Mouse (Mus musculus): ENCODE results near the gene Pdxdc1. TPM values are rescaled to one million over a fixed set of nuclear protein-coding genes. Genes with fewer than 3 reads are reported as not detected.

Gene Pdxdc1
- total and polyA plus RNA-seq, 3 experiments: 36.0 to 64.2 TPM; not detected in 1

DNA sequence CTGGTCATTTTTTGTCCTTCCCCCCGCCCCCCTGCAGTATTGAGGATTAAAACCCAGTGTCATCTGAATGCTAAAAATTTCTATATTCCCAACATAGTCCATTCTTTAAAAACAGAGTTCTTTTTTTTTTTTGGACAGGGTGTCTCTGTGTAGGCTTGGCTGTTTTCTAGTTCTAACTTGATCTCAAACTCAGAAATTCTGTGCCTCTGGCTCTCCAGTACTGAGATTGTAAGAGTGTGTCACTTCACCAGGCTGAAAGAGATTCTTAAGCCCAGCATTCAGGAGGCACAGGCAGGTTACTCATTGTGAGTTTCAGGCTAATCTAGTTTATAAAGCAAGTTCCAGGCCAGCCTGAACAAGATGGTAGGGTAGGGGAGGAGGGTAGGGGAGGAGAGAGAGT, 56.3 kb downstream of the Pdxdc1 start:
- no peaks in the 10 kb centered on the region for H3K9me3 ChIP-seq (replicated peaks; ENCODE audit: insufficient read depth, low read length)
- H3K4me3 ChIP-seq (ENCODE audit: control insufficient read depth in 1 of 2, insufficient read depth in 1 of 2, low read depth in 2 of 2, low read length in 2 of 2): no peak overlapping the region
- no peak overlapping the region for H3K27ac ChIP-seq (ENCODE audit: control insufficient read depth, low read depth, low read length)
- peaks cover 0 to 13% of the 10 kb centered on the region in 2 experiments for H3K36me3 ChIP-seq (ENCODE audit: control insufficient read depth in 1 of 2, insufficient read depth in 2 of 2, low read length in 2 of 2)
- TF ChIP-seq MAX (IDR thresholded peaks at IDR 0.05; ENCODE audit: low read length) (no peak), ZMIZ1 (IDR thresholded peaks at IDR 0.05; ENCODE audit: low read depth, low read length) (no peak), CHD1 (IDR thresholded peaks at IDR 0.05; ENCODE audit: low read depth, low read length) (no peak), USF1 (IDR thresholded peaks at IDR 0.05; ENCODE audit: low read depth, low read length) (no peak), CHD2 (IDR thresholded peaks at IDR 0.05; ENCODE audit: low read length) (no peak), ETS1 (IDR thresholded peaks at IDR 0.05; ENCODE audit: low read depth, low read length) (no peak), POLR2AphosphoS5 (IDR thresholded peaks at IDR 0.05; ENCODE audit: borderline replicate concordance, low read depth, low read length) (no peak), MAFK (IDR thresholded peaks at IDR 0.05; ENCODE audit: borderline replicate concordance, low read depth, low read length) (no peak), NELFE (IDR thresholded peaks at IDR 0.05; ENCODE audit: low read depth, low read length) (no peak), NRF1 (IDR thresholded peaks at IDR 0.05; ENCODE audit: insufficient read depth, low read depth, low read length, poor library complexity, severe bottlenecking) (no peak), MAZ (IDR thresholded peaks at IDR 0.05; ENCODE audit: low read depth, low read length) (no peak), ZKSCAN1 (IDR thresholded peaks at IDR 0.05; ENCODE audit: low read depth, low read length) (no peak)
- H3K4me1 ChIP-seq (ENCODE audit: control insufficient read depth in 1 of 2, insufficient read depth in 2 of 2, low read length in 2 of 2): peaks cover 3 to 7% of the 10 kb centered on the region in 2 experiments; a peak in 3 of 4 replicates
- no peak for DNase-seq (ENCODE audit: low read depth, low spot score)
- no peak overlapping the region for H3K9ac ChIP-seq (ENCODE audit: control insufficient read depth, low read depth, low read length, poor library complexity, severe bottlenecking)
- H3K79me2 ChIP-seq (ENCODE audit: control insufficient read depth, insufficient read depth, low read length, poor library complexity): no peaks in the 10 kb centered on the region
- no peaks in the 10 kb centered on the region for H3K27me3 ChIP-seq (ENCODE audit: control insufficient read depth in 1 of 2, insufficient read depth in 2 of 2, low read length in 2 of 2)

DNA sequence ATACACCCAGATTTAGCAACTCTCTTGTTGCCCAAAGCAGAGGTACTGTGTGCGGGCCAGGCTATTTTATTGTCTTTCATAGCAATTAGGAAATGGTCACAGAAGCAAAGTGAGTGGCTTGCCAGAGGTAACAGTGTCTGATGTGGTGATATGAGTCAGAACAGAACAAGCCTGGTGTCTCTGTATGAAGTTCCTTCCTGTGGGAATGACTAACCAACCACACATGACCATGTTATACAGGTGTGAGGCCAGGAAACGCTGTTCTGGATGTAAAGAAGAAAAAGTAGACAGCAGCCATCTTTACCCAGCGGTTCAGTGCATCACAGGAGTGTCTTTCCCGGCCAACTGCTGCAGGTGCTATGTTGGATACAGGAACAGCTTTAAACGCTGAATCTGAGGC, 57.9 kb downstream of the Pdxdc1 start:
- H3K9me3 ChIP-seq (replicated peaks; ENCODE audit: insufficient read depth, low read length): no peaks in the 10 kb centered on the region
- no peak for TF ChIP-seq ZKSCAN1 (IDR thresholded peaks at IDR 0.05; ENCODE audit: low read depth, low read length)
- no peak for TF ChIP-seq TAL1 (IDR thresholded peaks at IDR 0.05; ENCODE audit: low read length)
- TF ChIP-seq USF1 (IDR thresholded peaks at IDR 0.05; ENCODE audit: low read depth, low read length): no peak
- TF ChIP-seq MAFK (IDR thresholded peaks at IDR 0.05; ENCODE audit: borderline replicate concordance, low read depth, low read length): no peak
- TF ChIP-seq MAZ (IDR thresholded peaks at IDR 0.05; ENCODE audit: low read depth, low read length): no peak
- H3K4me1 ChIP-seq (ENCODE audit: control insufficient read depth in 1 of 2, insufficient read depth in 2 of 2, low read length in 2 of 2): peaks cover 3 to 7% of the 10 kb centered on the region in 2 experiments; a peak in 3 of 4 replicates
- no peak overlapping the region for H3K27ac ChIP-seq (ENCODE audit: control insufficient read depth, low read depth, low read length)
- no peak overlapping the region for H3K9ac ChIP-seq (ENCODE audit: control insufficient read depth, low read depth, low read length, poor library complexity, severe bottlenecking)
- no peak overlapping the region for H3K4me3 ChIP-seq (ENCODE audit: control insufficient read depth in 1 of 2, insufficient read depth in 1 of 2, low read depth in 2 of 2, low read length in 2 of 2)
- H3K27me3 ChIP-seq (ENCODE audit: control insufficient read depth in 1 of 2, insufficient read depth in 2 of 2, low read length in 2 of 2): no peaks in the 10 kb centered on the region
- H3K79me2 ChIP-seq (ENCODE audit: control insufficient read depth, insufficient read depth, low read length, poor library complexity): no peaks in the 10 kb centered on the region
- DNase-seq (ENCODE audit: low read depth, low spot score): no peak
- H3K36me3 ChIP-seq (ENCODE audit: control insufficient read depth in 1 of 2, insufficient read depth in 2 of 2, low read length in 2 of 2): peaks cover 0 to 13% of the 10 kb centered on the region in 2 experiments

GRCm38 (mm10) chr16:13840956-13841355, 62.0 kb downstream of the Pdxdc1 start:
- H3K79me2 ChIP-seq (ENCODE audit: control insufficient read depth, insufficient read depth, low read length, poor library complexity): no peaks in the 10 kb centered on the region
- no peaks in the 10 kb centered on the region for H3K27me3 ChIP-seq (ENCODE audit: control insufficient read depth in 1 of 2, insufficient read depth in 2 of 2, low read length in 2 of 2)
- no peak for DNase-seq (ENCODE audit: low read depth, low spot score)
- TF ChIP-seq E2F4 (IDR thresholded peaks at IDR 0.05; ENCODE audit: borderline replicate concordance, low read depth, low read length): no peak
- no peak for TF ChIP-seq GABPA (IDR thresholded peaks at IDR 0.05; ENCODE audit: low read depth, low read length)
- TF ChIP-seq KAT2A (conservative IDR thresholded peaks at IDR 0.05; ENCODE audit: low read depth, low read length): no peak
- TF ChIP-seq USF2 (IDR thresholded peaks at IDR 0.05; ENCODE audit: borderline replicate concordance in 1 of 2, insufficient read depth in 1 of 2, low read depth in 1 of 2, low read length in 2 of 2): no peak
- no peak for TF ChIP-seq MAX (IDR thresholded peaks at IDR 0.05; ENCODE audit: low read length)
- no peak overlapping the region for H3K4me3 ChIP-seq (ENCODE audit: control insufficient read depth in 1 of 2, insufficient read depth in 1 of 2, low read depth in 2 of 2, low read length in 2 of 2)
- no peak overlapping the region for H3K9ac ChIP-seq (ENCODE audit: control insufficient read depth, low read depth, low read length, poor library complexity, severe bottlenecking)
- no peaks in the 10 kb centered on the region for H3K4me1 ChIP-seq (ENCODE audit: control insufficient read depth in 1 of 2, insufficient read depth in 2 of 2, low read length in 2 of 2)
- H3K9me3 ChIP-seq (replicated peaks; ENCODE audit: insufficient read depth, low read length): no peaks in the 10 kb centered on the region
- H3K27ac ChIP-seq (ENCODE audit: control insufficient read depth, low read depth, low read length): no peak overlapping the region
- H3K36me3 ChIP-seq (ENCODE audit: control insufficient read depth in 1 of 2, insufficient read depth in 2 of 2, low read length in 2 of 2): peaks cover 0 to 4% of the 10 kb centered on the region in 2 experiments; a peak in 2 of 4 replicates

Measured in MEL (cell line).